Mouse (Mus musculus) liver, embryonic 14.5 days (tissue): ENCODE measurements around the gene Tmem54.

ENCODE experiments used
- CTCF ChIP-seq: IDR thresholded peaks from 2 replicates; pipeline ENCODE4 v1.5.1; 2016; ENCODE audit warnings: antibody characterized with exemption, low read depth, control low read depth
- EP300 ChIP-seq: IDR thresholded peaks from 2 replicates; pipeline ENCODE4 v1.6.1; 2016; ENCODE audit warnings: antibody characterized with exemption, low read depth

DNA sequence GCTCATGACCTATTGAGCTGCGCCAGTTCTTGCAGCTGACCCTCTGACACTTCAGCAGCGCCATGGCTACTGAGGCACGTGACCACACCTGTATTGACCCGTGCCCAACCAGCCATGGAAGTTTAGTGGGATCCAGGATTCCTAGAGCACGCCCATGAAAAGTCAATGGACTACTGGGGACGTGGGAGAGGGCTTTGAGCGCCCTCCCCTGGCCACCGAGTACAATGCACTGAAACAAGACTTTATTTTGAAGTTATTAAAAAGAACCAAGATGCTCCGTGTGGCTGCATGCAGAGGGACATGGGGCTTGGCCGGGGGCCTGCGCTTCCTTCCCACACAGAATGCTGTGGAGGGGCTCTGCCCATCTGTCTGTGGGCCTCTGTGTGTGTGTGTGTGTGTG is 6.0 kb downstream of the Tmem54 start:
- TF ChIP-seq EP300 (no peak), CTCF (peak; percentile 63)
